Mouse (Mus musculus) bone marrow macrophage, adult 2 months (primary cell): ENCODE measurements around the gene Sspn.

Experiments
- CTCF ChIP-seq: IDR thresholded peaks from 2 replicates; pipeline ENCODE4 v1.5.1; 2012; ENCODE audit warnings: low read depth, mild to moderate bottlenecking, low read length, moderate library complexity
- POLR2A ChIP-seq: IDR thresholded peaks from 2 replicates; pipeline ENCODE4 v1.6.1; 2012; ENCODE audit warnings: mild to moderate bottlenecking, low read depth, low read length, borderline replicate concordance

- TF ChIP-seq CTCF, result no peak
- TF ChIP-seq POLR2A, result no peak
Observed at GRCm38 (mm10) chr6:145887719-145888118, 43.7 kb upstream of the Sspn start.
